Mouse (Mus musculus) hindbrain, postnatal 0 days (tissue): ENCODE measurements around the gene Htt. TPM values are rescaled to one million over a fixed set of nuclear protein-coding genes. Genes with fewer than 3 reads are reported as not detected.
"Not testable (repeated sequence)": the region's sequence is repeated elsewhere in the genome, so short reads cannot be mapped to it uniquely, and the experiment has no call there.

Source experiments
- ATAC-seq: fragments of 200-750 bp; cut with Nextera tagmentation; 2 replicates; pipeline ENCODE4 v1.8.0; 2017; ENCODE audit warnings: mild to moderate bottlenecking, moderate TSS enrichment, moderate library complexity
- DNase-seq: peaks from one replicate; pipeline ENCODE4 v3.0.0-alpha.2; 2015; ENCODE audit warnings: low spot score
- H3K27ac ChIP-seq: fragments of 300-500 bp; sonication (generic); 2 replicates; pipeline ENCODE4 v1.5.1; 2014; ENCODE audit warnings: mild to moderate bottlenecking
- H3K27me3 ChIP-seq: fragments of 300-500 bp; sonication (generic); 2 replicates; pipeline ENCODE4 v1.6.1; 2014; ENCODE audit warnings: low read length, mixed read lengths; ENCODE audit not compliant: insufficient read depth
- H3K36me3 ChIP-seq: fragments of 300-500 bp; sonication (generic); 2 replicates; pipeline ENCODE4 v1.6.1; 2014; ENCODE audit warnings: low read length, mixed read lengths; ENCODE audit not compliant: insufficient read depth
- H3K4me1 ChIP-seq: fragments of 300-500 bp; sonication (generic); 2 replicates; pipeline ENCODE4 v1.6.1; 2014; ENCODE audit warnings: antibody characterized with exemption, low read length, mixed read lengths; ENCODE audit not compliant: insufficient read depth
- H3K4me2 ChIP-seq: fragments of 300-500 bp; sonication (generic); 2 replicates; pipeline ENCODE4 v1.6.1; 2014; ENCODE audit warnings: low read depth, mild to moderate bottlenecking, low read length, moderate library complexity, mixed read lengths
- H3K4me3 ChIP-seq: fragments of 300-500 bp; sonication (generic); 2 replicates; pipeline ENCODE4 v1.5.1; 2014; ENCODE audit warnings: low read length
- H3K9ac ChIP-seq: fragments of 300-500 bp; sonication (generic); replicated peaks from 2 replicates; pipeline ENCODE4 v1.6.1; 2014; ENCODE audit warnings: mild to moderate bottlenecking, low read length, moderate library complexity, mixed read lengths
- H3K9me3 ChIP-seq: fragments of 300-500 bp; sonication (generic); 2 replicates; pipeline ENCODE4 v1.6.1; 2016; ENCODE audit warnings: low read length, mixed read lengths
- CTCF ChIP-seq: IDR thresholded peaks from 2 replicates; pipeline ENCODE4 v1.5.1; 2016; ENCODE audit warnings: antibody characterized with exemption, control low read depth, low read depth
- WGBS: fragments of 180-500 bp; shearing (Covaris S2); extraction: QIAGEN DNeasy Blood & Tissue Kit; methylation state at CpG from one replicate; pipeline ENCODE4 v1.1.7; 2014; 5-methylcytosine and 5-hydroxymethylcytosine counted together
- polyA plus RNA-seq: library from polyadenylated mRNA; unstranded; fragments of >200 nt; fragmentation: Nextera tagmentation; extraction: Ambion mirVana; gene quantifications from 2 replicates; pipeline ENCODE4 v1.2.1, GENCODE M21; 2015
- total RNA-seq: library from RNA; depleted of rRNA; stranded (reverse); fragments of >200 nt; gene quantifications from 2 replicates; pipeline ENCODE4 v1.2.3, GENCODE M21; 2014

Gene Htt
- total and polyA plus RNA-seq, 2 experiments from 2014 or later, result 8.0 to 44.0 TPM

- H3K9ac ChIP-seq, result no peak overlapping the region
- H3K27me3 ChIP-seq, result no peaks in the 10 kb centered on the region
- no peak overlapping the region for H3K4me3 ChIP-seq
- TF ChIP-seq CTCF, result no peak
- no peaks in the 10 kb centered on the region for H3K9me3 ChIP-seq
- no peak overlapping the region for H3K4me2 ChIP-seq
- 90% methylated on average over 2 of the region's 2 CpGs for WGBS
- no peak for ATAC-seq
- no peaks in the 10 kb centered on the region for H3K4me1 ChIP-seq
- peaks cover 15% of the 10 kb centered on the region; the same call in 1 of the 2 replicates for H3K36me3 ChIP-seq
- H3K27ac ChIP-seq, result no peak overlapping the region
- no peak for DNase-seq
Observed at GRCm38 (mm10) chr5:34791141-34791540, 29.6 kb downstream of the Htt start.

- ATAC-seq (no peak), DNase-seq (no peak)
- Histone ChIP-seq H3K9me3 (no peaks in the 10 kb centered on the region), H3K27ac (no peak overlapping the region), H3K4me1 (no peaks in the 10 kb centered on the region), H3K4me3 (no peak overlapping the region), H3K4me2 (no peak overlapping the region), H3K9ac (no peak overlapping the region), H3K36me3 (peaks cover 47% of the 10 kb centered on the region; the same call in 1 of the 2 replicates), H3K27me3 (no peaks in the 10 kb centered on the region)
- 96% methylated on average over 5 of the region's 5 CpGs for WGBS
- TF ChIP-seq CTCF, result no peak
Observed at GRCm38 (mm10) chr5:34800292-34800953, 38.9 kb downstream of the Htt start.

GRCm38 (mm10) chr5:34806038-34806437 lies 44.5 kb downstream of the Htt start:
- H3K9ac ChIP-seq, result no peak overlapping the region
- no peak overlapping the region for H3K27ac ChIP-seq
- H3K4me3 ChIP-seq, result no peak overlapping the region
- H3K9me3 ChIP-seq, result no peaks in the 10 kb centered on the region
- H3K4me2 ChIP-seq, result no peak overlapping the region
- no peak for ATAC-seq
- WGBS, result 96% methylated on average over 1 of the region's 1 CpGs
- peak; percentile 29; the same call in 1 of the 2 replicates for TF ChIP-seq CTCF
- DNase-seq, result no peak
- no peaks in the 10 kb centered on the region for H3K4me1 ChIP-seq
- peaks cover 25% of the 10 kb centered on the region for H3K36me3 ChIP-seq
- no peaks in the 10 kb centered on the region for H3K27me3 ChIP-seq

GRCm38 (mm10) chr5:34822431-34823149 lies 61.0 kb downstream of the Htt start:
- no peak for ATAC-seq
- no peak for DNase-seq
- Histone ChIP-seq H3K9me3 (no peaks in the 10 kb centered on the region), H3K27me3 (no peaks in the 10 kb centered on the region), H3K4me1 (no peaks in the 10 kb centered on the region), H3K36me3 (peaks cover 30% of the 10 kb centered on the region), H3K27ac (no peak overlapping the region), H3K9ac (no peak overlapping the region), H3K4me3 (no peak overlapping the region), H3K4me2 (no peak overlapping the region)
- WGBS, result 95% methylated on average over 3 of the region's 3 CpGs
- TF ChIP-seq CTCF, result no peak

- H3K4me1 ChIP-seq, result no peaks in the 10 kb centered on the region
- DNase-seq (no peak), ATAC-seq (no peak)
- peaks cover 31% of the 10 kb centered on the region; the same call in 1 of the 2 replicates for H3K36me3 ChIP-seq
- WGBS, result 100% methylated on average over 3 of the region's 3 CpGs
- H3K4me2 ChIP-seq, result no peak overlapping the region
- no peaks in the 10 kb centered on the region for H3K9me3 ChIP-seq
- no peak for TF ChIP-seq CTCF
- H3K27me3 ChIP-seq, result no peaks in the 10 kb centered on the region
- no peak overlapping the region for H3K27ac ChIP-seq
- no peak overlapping the region for H3K9ac ChIP-seq
- H3K4me3 ChIP-seq, result no peak overlapping the region
Observed at GRCm38 (mm10) chr5:34854079-34854478, 92.5 kb downstream of the Htt start.

GRCm38 (mm10) chr5:34865367-34865766 lies 103.8 kb downstream of the Htt start:
- TF ChIP-seq CTCF, result no peak
- H3K9me3 ChIP-seq, result no peaks in the 10 kb centered on the region
- H3K4me3 ChIP-seq, result no peak overlapping the region
- no peaks in the 10 kb centered on the region for H3K27me3 ChIP-seq
- no peak overlapping the region for H3K27ac ChIP-seq
- 96% methylated on average over 5 of the region's 5 CpGs for WGBS
- H3K4me2 ChIP-seq, result no peak overlapping the region
- DNase-seq (no peak), ATAC-seq (no peak)
- H3K9ac ChIP-seq, result no peak overlapping the region
- H3K36me3 ChIP-seq, result peaks cover 26% of the 10 kb centered on the region
- no peaks in the 10 kb centered on the region for H3K4me1 ChIP-seq

GRCm38 (mm10) chr5:34880307-34880706 lies 118.8 kb downstream of the Htt start:
- DNase-seq, H3K27ac ChIP-seq, H3K27me3 ChIP-seq, H3K4me3 ChIP-seq, ATAC-seq, H3K4me2 ChIP-seq, H3K4me1 ChIP-seq, H3K9ac ChIP-seq, H3K9me3 ChIP-seq: not testable (repeated sequence)
- H3K36me3 ChIP-seq, result peaks cover 75% of the 10 kb centered on the region
- 97% methylated on average over 3 of the region's 3 CpGs for WGBS
